Mouse (Mus musculus): ENCODE results near the gene Ins2. TPM values are rescaled to one million over a fixed set of nuclear protein-coding genes. Genes with fewer than 3 reads are reported as not detected.
A peak's percentile ranks its signal among the peaks of the same experiment; 100 is the strongest.

The Ins2 gene
- polyA plus RNA-seq, 1 experiment from 2014 or later, result not detected

GRCm38 (mm10) chr7:142656055-142656454 is 87.1 kb downstream of the Ins2 start:
- Histone ChIP-seq H3K36me3 (peaks cover 55% of the 10 kb centered on the region), H3K4me3 (peak overlapping the region; percentile 80), H3K27ac (replicated peaks) (peak overlapping the region; percentile 82), H3K9me3 (no peaks in the 10 kb centered on the region), H3K4me1 (peaks cover 22% of the 10 kb centered on the region), H3K4me2 (peak overlapping the region; percentile 78), H3K9ac (peak overlapping the region; percentile 98), H3K27me3 (replicated peaks) (peaks cover 77% of the 10 kb centered on the region)
- WGBS, result 35% methylated on average over 4 of the region's 4 CpGs
- ATAC-seq (ENCODE audit: extremely low read depth, insufficient number of reproducible peaks, low FRiP score, low TSS enrichment), result peak; percentile 27; the same call in 1 of the 2 replicates

- WGBS, result 16% methylated on average over 11 of the region's 11 CpGs
These were observed 87.5 kb downstream of the Ins2 start for GRCm38 (mm10) chr7:142655633-142656032.

GRCm38 (mm10) chr7:142653726-142654125 is 89.5 kb downstream of the Ins2 start:
- 18% methylated on average over 18 of the region's 18 CpGs for WGBS
- Histone ChIP-seq H3K9me3 (no peaks in the 10 kb centered on the region), H3K4me1 (peaks cover 10% of the 10 kb centered on the region), H3K36me3 (peaks cover 59% of the 10 kb centered on the region), H3K9ac (peak overlapping the region; percentile 98), H3K4me2 (peak overlapping the region; percentile 78), H3K4me3 (peak overlapping the region; percentile 80), H3K27me3 (replicated peaks) (peaks cover 54% of the 10 kb centered on the region), H3K27ac (replicated peaks) (peak overlapping the region; percentile 82)
- ATAC-seq (ENCODE audit: extremely low read depth, insufficient number of reproducible peaks, low FRiP score, low TSS enrichment), result no peak

More at GRCm38 (mm10) chr7:142655633-142656032, 87.5 kb downstream of the Ins2 start:
- Histone ChIP-seq H3K36me3 (peaks cover 59% of the 10 kb centered on the region), H3K4me3 (peak overlapping the region; percentile 80), H3K27ac (replicated peaks) (peak overlapping the region; percentile 82), H3K9ac (peak overlapping the region; percentile 98), H3K4me1 (peaks cover 22% of the 10 kb centered on the region), H3K27me3 (replicated peaks) (peaks cover 73% of the 10 kb centered on the region), H3K9me3 (no peaks in the 10 kb centered on the region), H3K4me2 (peak overlapping the region; percentile 78)
- no peak for ATAC-seq (ENCODE audit: extremely low read depth, insufficient number of reproducible peaks, low FRiP score, low TSS enrichment)

GRCm38 (mm10) chr7:142646676-142647075 is 96.5 kb downstream of the Ins2 start:
- H3K4me3 ChIP-seq, result no peak overlapping the region
- H3K4me2 ChIP-seq, result no peak overlapping the region
- no peaks in the 10 kb centered on the region; the same call in 1 of the 2 replicates for H3K27me3 ChIP-seq (replicated peaks)
- WGBS, result 57% methylated on average over 6 of the region's 6 CpGs
- no peak for ATAC-seq (ENCODE audit: extremely low read depth, insufficient number of reproducible peaks, low FRiP score, low TSS enrichment)
- peaks cover 33% of the 10 kb centered on the region for H3K4me1 ChIP-seq
- peaks cover 5% of the 10 kb centered on the region; the same call in 1 of the 2 replicates for H3K9me3 ChIP-seq
- peaks cover 10% of the 10 kb centered on the region for H3K36me3 ChIP-seq
- H3K27ac ChIP-seq (replicated peaks), result peak overlapping the region; percentile 87
- H3K9ac ChIP-seq, result no peak overlapping the region

- 6% methylated on average over 5 of the region's 5 CpGs for WGBS
- peak; percentile 60; the same call in 1 of the 2 replicates for ATAC-seq (ENCODE audit: extremely low read depth, insufficient number of reproducible peaks, low FRiP score, low TSS enrichment)
These were observed 98.1 kb downstream of the Ins2 start for GRCm38 (mm10) chr7:142645045-142645444.

GRCm38 (mm10) chr7:142636178-142636577 is 107.0 kb downstream of the Ins2 start:
- no peak overlapping the region for H3K4me2 ChIP-seq
- H3K9ac ChIP-seq, result no peak overlapping the region
- H3K4me3 ChIP-seq, result no peak overlapping the region
- no peaks in the 10 kb centered on the region for H3K9me3 ChIP-seq
- no peak overlapping the region for H3K27ac ChIP-seq (replicated peaks)
- H3K27me3 ChIP-seq (replicated peaks), result no peaks in the 10 kb centered on the region
- no peaks in the 10 kb centered on the region for H3K36me3 ChIP-seq
- no peaks in the 10 kb centered on the region for H3K4me1 ChIP-seq
- ATAC-seq (ENCODE audit: extremely low read depth, insufficient number of reproducible peaks, low FRiP score, low TSS enrichment), result no peak

More at GRCm38 (mm10) chr7:142645045-142645444, 98.1 kb downstream of the Ins2 start:
- H3K9me3 ChIP-seq, result peaks cover 5% of the 10 kb centered on the region; the same call in 1 of the 2 replicates
- H3K9ac ChIP-seq, result 0 out of 2 replicates have a peak overlapping the region, but pooled peaks have one; percentile 7
- H3K4me2 ChIP-seq, result peak overlapping the region; percentile 27
- H3K4me1 ChIP-seq, result peaks cover 33% of the 10 kb centered on the region
- H3K4me3 ChIP-seq, result no peak overlapping the region
- H3K27me3 ChIP-seq (replicated peaks), result no peaks in the 10 kb centered on the region
- peak overlapping the region; percentile 87 for H3K27ac ChIP-seq (replicated peaks)
- H3K36me3 ChIP-seq, result no peaks in the 10 kb centered on the region

- Histone ChIP-seq H3K9me3 (no peaks in the 10 kb centered on the region), H3K4me3 (no peak overlapping the region), H3K27me3 (replicated peaks) (no peaks in the 10 kb centered on the region), H3K9ac (no peak overlapping the region), H3K36me3 (no peaks in the 10 kb centered on the region), H3K27ac (replicated peaks) (no peak overlapping the region), H3K4me2 (no peak overlapping the region), H3K4me1 (0 out of 2 replicates have a peak, but pooled peaks cover 7% of the 10 kb centered on the region)
- WGBS, result 64% methylated on average over 10 of the region's 10 CpGs
- ATAC-seq (ENCODE audit: extremely low read depth, insufficient number of reproducible peaks, low FRiP score, low TSS enrichment), result no peak
These were observed 112.5 kb downstream of the Ins2 start for GRCm38 (mm10) chr7:142630691-142631090.

GRCm38 (mm10) chr7:142629806-142630205 is 113.4 kb downstream of the Ins2 start:
- 0 out of 2 replicates have a peak, but pooled peaks cover 7% of the 10 kb centered on the region for H3K4me1 ChIP-seq
- WGBS, result 72% methylated on average over 6 of the region's 6 CpGs
- no peaks in the 10 kb centered on the region for H3K36me3 ChIP-seq
- H3K27me3 ChIP-seq (replicated peaks), result no peaks in the 10 kb centered on the region
- H3K4me2 ChIP-seq, result no peak overlapping the region
- H3K9ac ChIP-seq, result no peak overlapping the region
- H3K4me3 ChIP-seq, result no peak overlapping the region
- ATAC-seq (ENCODE audit: extremely low read depth, insufficient number of reproducible peaks, low FRiP score, low TSS enrichment), result no peak
- H3K9me3 ChIP-seq, result no peaks in the 10 kb centered on the region
- no peak overlapping the region for H3K27ac ChIP-seq (replicated peaks)

MicroRNAs encoded within 50 kb of the gene (microRNA counts, 519-probe panel; counts per million panel counts)
- microRNA mmu-miR-483, result 3,864 counts per million, percentile 74 among the panel's probes with 10 or more counts

Small RNA genes within 50 kb of the gene (microRNA-seq; reads per million reads assigned to microRNA genes)
- 3,878 reads per million, percentile 90 among the genes with 10 or more reads in this experiment for gene Mir483

Other genes starting within 250 kb of the Ins2 start
- 4.0 and 5.4 TPM in 2 replicates for gene Tnnt3, start 244.5 kb downstream of the Ins2 start, polyA plus RNA-seq (2015; fragmentation: Nextera tagmentation; extraction: Ambion mirVana)
- 15.6 and 17.7 TPM in 2 replicates for gene Mrpl23, start 210.7 kb downstream of the Ins2 start, polyA plus RNA-seq (2015; fragmentation: Nextera tagmentation; extraction: Ambion mirVana)
- 1,357 and 1,430 TPM in 2 replicates for gene Igf2, start 76.6 kb downstream of the Ins2 start, polyA plus RNA-seq (2015; fragmentation: Nextera tagmentation; extraction: Ambion mirVana)
- 0.04 and 0.05 TPM in 2 replicates for gene Gm49394, start 73.4 kb downstream of the Ins2 start, polyA plus RNA-seq (2015; fragmentation: Nextera tagmentation; extraction: Ambion mirVana)
- 0.36 and 0.76 TPM in 2 replicates for gene Th, start 187.7 kb upstream of the Ins2 start, polyA plus RNA-seq (2015; fragmentation: Nextera tagmentation; extraction: Ambion mirVana)
- 0.33 and 0.52 TPM in 2 replicates for gene Ascl2, start 225.9 kb upstream of the Ins2 start, polyA plus RNA-seq (2015; fragmentation: Nextera tagmentation; extraction: Ambion mirVana)

All from heart, embryonic 13.5 days (tissue).